Mouse (Mus musculus) heart, adult 8-10 months (tissue): ENCODE results near the gene Cep41. TPM values are rescaled to one million over a fixed set of nuclear protein-coding genes. Genes with fewer than 3 reads are reported as not detected.

ENCODE experiments used
- DNase-seq: peaks from one replicate; pipeline ENCODE4 v3.0.0; 2022; ENCODE audit warnings: low spot score
- total RNA-seq, 4 experiments: library from RNA; stranded (reverse); gene quantifications; 2 replicates each; pipeline ENCODE4 v1.2.4; 2022

The Cep41 gene
- total RNA-seq, 4 experiments from 2014 or later = 1.5 to 3.4 (median 2.1) TPM

DNA sequence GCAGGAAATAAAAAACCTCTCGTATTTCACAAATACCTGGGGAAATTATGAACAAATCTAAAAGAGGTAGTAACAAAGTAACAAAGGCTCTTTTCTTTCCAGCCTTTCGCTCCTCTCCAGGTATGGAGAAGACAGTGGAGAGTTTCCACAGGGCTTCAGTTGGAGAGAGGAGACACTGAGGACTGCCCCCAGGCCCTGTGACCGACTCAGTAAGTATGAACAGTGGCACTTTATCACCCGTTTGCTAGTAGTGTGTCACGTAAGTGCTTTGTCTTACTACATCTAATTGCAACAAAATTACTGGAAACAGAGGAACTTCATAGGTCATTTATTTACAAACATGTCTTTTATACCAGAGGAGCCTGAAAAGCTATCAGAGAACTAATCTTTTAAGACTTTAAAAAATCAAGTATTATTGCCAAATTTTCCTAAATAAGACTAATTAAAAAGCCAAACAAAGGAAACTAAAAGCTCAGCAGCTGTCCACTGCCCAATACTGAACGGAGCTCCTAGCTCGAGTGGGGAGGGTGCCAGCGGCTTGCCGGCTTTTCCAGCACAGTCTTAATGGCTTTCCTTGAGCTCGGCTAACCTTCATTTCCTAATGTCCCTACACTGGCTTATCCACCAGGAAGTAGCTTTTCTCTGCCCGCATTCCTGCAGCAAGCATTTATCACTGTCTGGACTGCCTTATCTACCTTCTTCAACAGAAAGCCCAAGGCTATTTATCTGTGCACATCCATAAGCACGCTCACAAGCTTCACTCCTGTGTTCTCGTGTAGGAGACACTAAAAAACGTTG, 19.6 kb downstream of the Cep41 start:
- no peak for DNase-seq

DNA sequence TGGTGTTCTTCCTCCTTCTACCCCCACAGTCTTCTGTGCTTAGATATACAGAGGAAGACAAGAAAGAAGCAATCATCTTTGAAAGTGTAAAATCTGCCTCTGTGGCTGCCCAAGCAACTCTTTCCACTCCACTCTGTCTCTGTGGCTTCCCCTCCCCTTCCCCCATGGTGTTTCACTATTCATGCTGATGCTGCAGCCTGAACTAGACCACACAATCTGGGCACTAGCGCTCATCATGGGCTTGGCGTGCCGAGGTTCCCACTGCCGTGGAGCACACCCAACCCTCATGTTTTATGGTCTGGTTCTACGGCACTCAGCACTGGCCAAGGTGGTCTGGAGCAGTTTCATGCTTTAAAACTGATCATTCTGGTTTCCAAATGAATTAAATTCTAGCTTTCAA, 21.9 kb downstream of the Cep41 start:
- DNase-seq = no peak

DNA sequence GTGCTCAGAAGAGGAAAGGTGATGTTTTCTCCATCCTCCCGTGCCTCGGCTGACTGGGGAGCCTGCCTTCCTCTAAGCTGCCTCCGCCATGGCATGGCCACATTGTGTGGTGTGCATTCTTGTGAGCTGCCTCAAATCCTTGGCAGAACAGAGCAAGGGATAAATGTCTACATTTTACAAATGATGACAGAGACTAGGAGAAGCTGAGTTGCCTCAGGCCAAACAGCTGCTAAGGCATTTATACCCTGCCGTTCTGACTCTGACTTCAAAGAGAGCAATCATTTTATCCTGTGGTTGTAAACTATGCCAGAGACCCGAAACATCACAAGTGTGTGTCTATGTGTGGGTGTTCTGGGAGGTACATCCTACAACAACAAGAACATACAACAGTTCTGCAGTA, 26.0 kb downstream of the Cep41 start:
- no peak for DNase-seq

DNA sequence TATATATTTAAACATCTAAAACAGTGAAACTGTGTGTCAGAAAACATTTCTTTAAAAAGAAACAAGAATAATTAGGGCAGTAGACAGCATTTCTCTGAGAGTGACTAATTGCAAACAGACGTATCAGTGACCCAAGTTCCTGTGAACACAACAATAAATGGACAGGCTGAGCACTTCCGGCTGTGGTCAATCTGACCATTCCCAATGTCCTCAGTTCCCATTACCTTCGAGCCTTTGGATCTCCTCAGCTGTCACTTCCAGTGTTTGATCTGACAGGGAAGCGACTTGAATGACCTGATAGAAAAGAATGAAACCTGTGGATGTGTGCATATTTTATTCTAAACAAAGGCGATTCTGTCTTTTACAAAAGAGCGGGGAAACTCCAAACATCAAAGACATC, 27.5 kb downstream of the Cep41 start:
- DNase-seq = no peak

DNA sequence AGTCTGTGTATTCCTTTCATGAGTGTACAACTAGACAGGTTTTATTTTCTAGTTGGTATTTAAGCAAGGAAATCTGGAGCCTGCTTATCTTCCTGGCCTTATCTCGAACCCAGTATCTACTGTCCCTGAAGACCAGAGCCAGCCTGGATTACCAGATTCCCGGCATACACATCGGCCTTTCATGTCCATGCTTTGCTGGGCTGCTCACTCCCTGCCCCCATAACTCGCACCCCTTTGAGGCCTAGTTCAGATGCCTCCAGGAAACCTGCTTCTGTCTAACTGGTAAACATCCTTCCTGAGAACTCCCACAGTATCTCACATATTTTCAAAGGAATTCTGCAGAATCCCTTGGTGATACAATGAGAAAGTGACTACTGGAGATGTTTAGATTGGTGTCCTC, 28.3 kb downstream of the Cep41 start:
- no peak for DNase-seq

DNA sequence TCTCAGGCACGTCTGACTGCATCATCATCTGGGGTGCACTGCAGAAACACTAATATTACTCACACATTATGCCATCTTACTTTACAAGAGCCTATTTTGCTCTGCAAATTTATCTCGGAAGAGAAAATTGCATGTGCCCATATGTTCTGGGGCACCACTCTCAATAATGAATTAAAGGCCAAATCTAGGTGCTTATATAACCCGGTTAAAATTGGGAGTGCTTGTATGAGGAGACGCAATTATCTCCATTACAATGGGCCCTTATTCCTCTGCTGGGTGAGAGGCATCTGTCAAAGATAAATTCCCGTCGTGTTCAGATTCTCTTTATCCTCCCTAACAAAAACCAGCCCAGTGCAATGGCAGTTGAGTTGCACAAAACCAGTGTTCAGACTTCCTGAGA, 28.8 kb downstream of the Cep41 start:
- no peak for DNase-seq

DNA sequence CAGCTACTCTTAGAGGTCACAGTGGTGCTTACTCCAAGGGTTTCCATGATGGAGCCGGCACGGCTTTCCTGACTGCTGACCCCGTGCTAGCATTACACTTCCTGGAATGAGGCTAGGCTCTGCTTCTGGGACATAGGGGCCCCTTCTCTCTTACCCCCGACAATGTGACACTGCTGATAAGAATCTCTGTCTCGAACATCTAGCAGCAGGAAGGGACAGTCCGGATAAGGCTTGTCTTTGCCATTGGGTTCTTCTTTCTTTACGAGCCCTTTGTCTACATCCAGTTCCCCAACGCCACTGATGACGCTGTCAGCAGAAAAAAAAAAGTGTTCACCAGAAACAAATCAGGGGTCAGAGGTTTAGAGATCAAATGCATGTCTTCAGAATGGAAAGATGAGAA, 34.9 kb downstream of the Cep41 start:
- DNase-seq = no peak

DNA sequence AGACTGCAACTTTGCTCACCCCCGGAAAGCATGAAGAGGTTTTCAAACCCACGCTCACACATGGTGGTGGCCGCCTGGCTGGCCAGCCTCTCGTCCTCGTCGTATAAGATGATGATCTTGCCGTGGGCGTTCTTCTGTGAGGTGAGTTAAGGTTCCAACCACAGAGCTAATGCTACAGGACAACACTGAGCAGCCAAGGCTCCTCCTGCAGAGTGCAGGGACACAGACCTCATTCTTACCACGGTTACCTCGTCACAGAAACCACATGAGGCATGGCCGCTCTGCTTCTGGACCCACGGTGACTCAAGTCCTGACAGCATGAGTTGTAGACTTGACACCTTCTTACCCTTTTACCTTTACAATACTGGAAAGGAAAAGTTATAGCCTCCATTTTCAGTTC, 36.3 kb downstream of the Cep41 start:
- no peak for DNase-seq

DNA sequence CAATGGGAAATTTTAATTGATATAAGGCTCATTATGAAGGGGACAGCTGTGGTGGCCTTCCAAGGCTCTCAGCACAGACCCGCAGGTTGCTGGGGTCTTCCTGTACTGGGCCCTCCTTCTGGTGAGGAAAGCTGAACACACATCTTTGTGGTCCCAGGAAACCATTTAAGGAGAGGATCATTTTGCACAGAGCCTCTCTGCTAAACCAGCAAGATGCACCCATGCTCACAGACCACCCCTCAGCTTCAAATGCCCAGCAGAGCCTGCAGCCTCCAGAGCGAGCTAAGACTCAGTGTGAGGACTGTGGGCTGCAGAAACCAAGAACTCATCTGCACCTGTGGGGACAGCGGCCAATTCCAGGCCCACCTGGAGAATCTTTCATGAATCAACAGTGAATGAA, 38.6 kb downstream of the Cep41 start:
- DNase-seq = no peak

DNA sequence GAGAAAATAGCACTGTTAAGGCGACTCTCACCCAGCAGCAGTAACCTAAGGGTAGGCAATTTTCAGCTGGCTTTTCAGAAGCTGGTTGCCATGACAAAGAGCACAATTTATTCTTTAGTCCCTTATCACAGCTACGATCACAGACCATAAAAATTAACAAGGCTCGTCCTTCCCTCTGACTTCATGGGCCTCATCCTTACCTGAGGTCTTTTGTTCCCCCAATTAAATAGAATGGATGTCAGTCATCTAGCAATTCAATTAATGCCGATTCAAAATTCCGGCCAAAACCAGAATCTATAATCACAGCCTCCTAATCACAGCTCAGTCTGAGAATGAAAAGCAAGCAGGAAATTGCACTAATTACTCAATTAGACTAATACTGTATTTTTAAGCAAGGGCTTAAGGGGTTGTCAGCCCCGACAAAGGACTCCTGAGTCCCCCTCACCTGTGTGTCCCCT, 39.1 kb downstream of the Cep41 start:
- DNase-seq = no peak

DNA sequence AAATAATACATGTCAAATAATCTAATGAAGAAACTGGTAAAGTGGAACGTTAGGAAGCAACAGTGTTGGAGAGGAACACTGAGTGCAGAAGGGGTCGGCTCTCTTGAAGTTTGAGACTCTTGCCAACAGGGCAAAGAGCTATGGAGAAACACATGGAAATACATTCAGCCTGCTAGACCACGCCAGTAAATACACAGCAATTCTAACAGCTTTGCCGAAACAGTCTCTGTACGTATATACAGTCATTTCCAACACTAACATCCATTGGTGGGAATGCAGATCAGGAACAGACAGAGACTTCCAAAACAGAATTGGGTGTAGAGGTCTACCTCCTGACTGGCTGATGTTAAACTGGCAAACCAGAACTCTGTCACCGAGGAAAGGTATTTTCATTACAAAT, 40.0 kb downstream of the Cep41 start:
- DNase-seq = no peak

DNA sequence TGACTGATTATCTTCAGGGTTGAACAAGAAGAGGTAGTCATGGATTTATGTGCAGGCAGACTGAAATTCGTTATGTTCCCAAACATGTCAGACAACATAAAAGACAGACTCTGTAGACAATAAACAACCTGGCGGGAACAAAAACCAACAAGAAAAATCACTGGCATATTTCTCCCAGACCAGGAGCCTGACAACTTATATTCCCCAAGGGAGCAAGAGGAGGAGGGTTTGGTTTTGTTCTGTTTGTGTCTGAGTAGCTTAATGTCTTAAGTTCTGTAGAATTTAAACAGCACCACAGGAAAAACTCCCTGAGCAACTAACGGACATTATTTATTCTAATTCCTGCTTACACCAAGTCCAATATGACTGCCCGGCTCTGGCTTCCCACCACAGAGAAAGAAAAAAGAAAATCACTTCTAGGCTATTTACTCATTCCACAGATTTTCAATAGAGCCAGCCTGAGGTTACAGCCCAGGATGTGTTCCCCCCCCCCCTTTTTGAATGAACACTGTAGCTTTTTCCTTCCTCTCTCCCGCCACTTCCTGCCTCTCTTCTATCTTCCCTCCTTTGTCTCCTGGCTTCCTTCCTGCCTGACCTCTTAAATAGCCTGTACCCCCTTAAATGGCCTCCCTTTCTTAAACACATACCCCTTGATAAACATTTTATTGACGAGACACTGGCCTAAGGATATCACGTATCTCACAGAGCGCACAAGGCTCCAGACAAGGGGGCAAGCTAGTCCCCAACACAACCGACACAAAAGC, 40.9 kb downstream of the Cep41 start:
- no peak for DNase-seq

DNA sequence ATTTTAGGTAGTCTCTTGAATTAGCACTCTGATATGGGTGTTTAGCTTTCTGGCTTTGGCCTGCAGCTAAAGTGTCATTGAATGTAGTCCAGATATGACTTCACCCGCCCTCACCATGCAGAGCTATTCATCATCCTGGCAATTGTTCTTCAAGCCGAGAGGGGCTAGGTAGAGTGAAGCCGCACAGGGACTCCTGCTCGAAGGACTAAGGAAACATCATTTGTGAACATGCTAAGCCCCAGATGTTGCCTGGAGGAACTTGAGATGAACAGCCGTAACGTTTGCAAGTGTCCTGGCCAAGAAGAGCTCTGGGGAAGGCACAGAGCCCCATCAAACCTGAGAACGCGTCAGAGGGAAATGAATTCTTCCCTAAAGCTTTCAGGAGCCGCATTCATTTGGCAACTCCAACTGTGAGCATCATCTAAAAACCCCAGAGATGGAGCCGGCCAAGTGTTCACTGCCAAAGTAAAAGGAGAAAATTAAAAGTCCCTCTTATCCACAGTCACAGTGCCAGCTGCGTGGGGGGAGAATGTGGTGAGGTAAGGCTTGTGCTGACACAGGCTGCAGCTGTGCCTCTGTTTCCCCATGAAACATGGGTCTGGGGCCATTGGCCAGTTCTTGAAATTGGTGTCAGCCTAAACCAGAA, 43.8 kb downstream of the Cep41 start:
- no peak for DNase-seq

DNA sequence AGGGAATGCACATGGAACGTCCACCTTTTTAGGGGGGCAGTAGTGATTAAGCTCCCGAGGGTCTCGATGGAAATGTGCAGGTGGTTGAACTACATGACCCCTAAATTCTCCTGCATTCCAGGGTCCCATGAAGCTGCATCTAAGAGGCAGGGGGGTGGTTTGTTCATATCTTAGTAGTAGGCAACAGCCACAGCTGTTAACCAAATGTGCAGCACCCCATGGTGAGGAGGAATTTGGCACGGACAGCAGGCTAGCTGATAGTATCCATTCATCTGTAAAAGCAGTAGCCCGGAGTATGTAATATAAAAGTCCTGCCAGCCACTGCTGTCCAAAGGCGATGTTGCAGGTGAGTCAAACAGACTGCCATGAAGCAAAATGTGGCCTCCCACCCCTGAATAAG, 48.2 kb downstream of the Cep41 start:
- DNase-seq = no peak

DNA sequence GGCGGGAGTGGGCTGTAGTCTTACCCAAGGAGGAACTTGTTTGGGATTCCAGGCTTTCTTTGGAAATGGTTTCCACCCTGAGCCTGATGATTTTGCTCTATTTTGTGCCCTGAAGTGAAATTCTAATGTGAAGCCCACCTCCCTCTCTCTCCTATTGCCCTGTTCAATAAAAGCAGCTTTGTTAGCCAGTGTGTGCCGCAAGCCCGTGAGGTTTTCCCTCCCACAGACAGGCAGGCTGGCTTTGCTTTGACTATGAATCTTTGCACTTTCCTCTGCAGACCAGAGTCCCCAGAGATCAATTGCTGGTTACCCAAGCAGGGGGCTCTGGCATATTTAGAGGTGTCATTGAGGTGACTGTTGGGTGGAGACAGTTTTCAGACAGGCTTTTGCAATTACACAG, 49.1 kb downstream of the Cep41 start:
- DNase-seq = no peak

DNA sequence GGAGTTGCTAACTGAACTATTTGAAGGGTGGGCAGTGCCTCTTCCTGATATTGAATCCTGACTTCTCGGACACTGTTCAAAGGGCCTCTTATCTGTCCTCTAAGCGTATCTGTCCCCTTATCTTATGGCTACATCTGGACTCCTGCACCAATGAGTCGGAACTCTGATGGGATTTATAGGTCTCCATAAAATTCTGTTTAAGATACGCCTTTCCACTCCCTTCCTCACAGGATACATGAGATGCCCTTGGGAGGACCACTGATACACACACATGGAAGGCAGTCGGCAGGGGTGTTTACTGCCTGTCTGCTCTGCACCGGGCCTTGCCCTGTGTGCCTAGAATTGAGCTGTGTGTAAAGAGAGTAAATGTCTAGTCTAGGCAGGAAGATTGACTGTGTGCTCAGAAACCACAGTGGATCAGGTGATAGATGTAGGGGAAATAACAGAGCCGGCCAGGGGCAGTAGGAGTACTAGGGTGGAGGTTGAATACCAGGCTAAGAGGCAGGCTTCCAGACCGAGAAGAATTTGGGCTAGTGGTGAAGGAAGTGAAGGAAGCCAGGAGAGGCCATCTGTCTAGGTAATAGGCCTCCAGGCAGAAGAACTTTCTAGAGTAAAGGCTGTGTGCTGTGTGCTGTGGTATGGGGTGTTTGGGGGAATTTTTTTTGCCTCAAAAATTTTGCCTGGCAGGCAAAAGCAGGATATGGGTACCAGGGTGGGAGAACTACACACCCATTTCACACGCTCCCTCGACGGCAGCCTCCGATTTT, 49.7 kb downstream of the Cep41 start:
- DNase-seq = no peak

DNA sequence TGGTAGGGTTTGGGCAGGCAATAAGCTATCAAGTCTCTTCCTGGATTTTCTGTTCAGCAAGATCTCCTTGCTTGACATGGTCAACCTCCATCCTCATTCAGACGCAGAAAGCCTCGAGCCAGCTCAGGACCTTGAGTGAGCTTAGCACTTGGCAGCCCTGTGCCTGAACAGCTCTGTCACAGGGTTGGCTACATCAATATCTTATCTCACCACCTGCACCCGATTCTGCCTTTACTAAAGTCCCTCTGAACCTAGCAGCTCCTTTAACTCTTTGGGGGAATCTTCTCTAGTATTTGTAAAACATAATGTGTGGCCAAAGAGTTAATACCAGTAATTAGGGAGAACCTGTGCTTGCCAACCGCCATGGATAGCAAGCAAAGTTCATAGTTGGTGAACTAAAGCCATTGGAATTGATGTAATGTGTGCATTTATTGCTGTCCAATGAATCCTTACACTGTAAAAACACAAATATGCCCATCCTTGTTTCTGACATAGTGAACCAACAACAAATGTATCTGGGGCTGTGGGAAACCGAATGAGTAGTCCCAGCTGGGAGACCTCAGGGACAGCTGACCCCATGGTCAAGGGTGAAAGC, 54.8 kb downstream of the Cep41 start, which contains the start of gene Cpa1:
Cpa1 (plus strand) TSS at position 545 of the 595 bp plus-strand sequence.
- no peak for DNase-seq

DNA sequence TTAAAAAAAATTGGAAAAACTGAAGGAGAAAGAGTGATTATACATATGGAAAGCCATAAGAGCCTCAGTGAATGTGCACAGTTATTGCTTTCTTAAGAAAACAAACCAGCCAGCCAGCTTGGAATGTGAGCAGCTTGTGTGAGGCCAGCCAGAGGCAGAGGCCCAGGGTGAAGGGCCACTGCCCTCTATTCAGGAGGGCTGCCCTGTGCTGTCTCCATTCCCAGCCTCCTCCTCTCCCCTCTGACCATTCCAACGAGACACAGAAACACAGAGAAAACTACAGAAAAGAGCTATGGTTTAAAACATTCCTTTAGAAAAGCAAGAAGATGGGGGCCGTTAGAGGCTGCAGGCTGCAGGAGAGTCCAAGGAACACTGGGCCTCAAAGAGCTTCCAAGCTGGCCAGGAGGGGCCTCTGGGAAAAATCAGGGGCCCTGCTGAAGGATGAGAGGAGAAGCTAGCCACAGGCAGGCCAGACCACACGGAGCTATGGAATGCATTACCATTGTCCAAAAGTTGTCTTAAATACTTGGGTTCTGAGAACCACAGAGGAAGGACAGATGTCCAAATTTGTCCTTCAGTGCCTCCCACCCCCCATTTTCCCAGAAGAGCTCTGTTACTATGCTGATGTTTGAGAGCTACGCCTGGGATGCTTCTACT, 57.2 kb downstream of the Cep41 start:
- DNase-seq = no peak

DNA sequence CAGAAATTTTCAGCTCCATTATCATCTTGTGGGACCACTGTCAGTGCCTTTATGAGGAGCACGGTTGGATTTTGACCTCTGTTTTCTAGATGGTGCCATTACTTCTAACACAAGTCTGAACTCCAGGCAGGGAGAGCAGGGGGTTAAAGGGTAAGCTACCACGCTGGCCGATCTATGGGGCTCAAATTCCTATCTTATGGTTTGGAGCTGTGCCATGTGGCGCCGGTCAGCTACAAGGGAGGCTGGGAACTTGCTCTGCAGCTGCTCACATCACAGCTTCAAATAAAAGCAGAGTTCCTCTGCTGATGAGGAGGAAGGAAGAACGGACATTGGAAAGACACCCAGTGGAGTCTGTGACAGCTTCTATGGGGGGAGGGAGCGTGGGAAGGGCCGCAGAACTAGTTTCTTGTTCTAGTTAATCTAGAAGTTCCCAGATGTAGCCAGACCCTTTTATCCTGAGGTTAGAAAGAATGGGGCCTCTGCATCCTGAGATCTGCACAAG, 58.1 kb downstream of the Cep41 start:
- DNase-seq = no peak

DNA sequence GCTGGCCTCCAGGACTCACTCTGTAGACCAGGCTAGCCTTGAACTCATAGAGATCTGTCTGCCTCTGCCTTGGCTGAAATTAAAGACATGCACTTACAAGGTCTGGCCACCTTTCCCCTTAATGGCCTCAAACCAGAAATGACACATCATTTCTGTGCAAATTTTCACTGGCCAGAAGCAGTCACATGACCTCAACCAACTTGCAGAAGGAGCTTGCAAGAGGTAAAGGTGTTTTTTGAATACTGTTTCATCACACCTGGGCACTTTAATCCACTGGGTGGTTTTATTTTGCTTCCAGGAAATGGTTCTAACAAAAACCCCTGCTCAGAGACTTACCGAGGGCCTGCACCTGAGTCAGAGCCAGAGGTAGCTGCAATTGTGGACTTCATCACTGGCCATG, 63.6 kb downstream of the Cep41 start:
- DNase-seq = no peak

DNA sequence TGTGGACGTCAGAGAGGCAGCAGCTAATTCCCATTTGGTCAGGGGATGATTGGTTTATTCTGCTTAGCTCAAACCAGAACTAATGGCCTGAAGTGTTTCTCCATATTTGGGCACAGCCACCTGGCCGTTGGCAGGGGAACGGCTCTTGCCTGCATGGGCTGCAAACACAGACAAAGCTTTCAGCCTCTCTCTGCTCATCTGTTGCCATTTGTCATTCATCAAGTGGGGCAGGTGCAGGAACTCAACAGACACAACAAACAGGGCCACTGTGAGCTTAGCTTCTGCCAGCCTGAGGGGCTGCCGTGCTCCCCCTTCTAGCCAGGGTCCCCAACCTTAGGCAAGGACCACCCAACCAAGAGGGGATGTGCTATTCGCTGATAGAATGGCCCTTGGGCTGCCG, 65.4 kb downstream of the Cep41 start:
- no peak for DNase-seq
